Mouse (Mus musculus) olfactory bulb, adult 2 months (tissue): ENCODE data around the gene Cstf1.

ENCODE experiments used
- CTCF ChIP-seq: fragments of 200-500 bp; IDR thresholded peaks from 2 replicates; pipeline ENCODE4 v1.5.1; 2012; ENCODE audit warnings: low read depth, mild to moderate bottlenecking, low read length, moderate library complexity; ENCODE audit not compliant: insufficient read depth
- POLR2A ChIP-seq: fragments of 200-500 bp; IDR thresholded peaks from 2 replicates; pipeline ENCODE4 v1.6.1; 2012; ENCODE audit warnings: mild to moderate bottlenecking, low read depth, low read length, moderate library complexity; ENCODE audit not compliant: insufficient read depth

GRCm38 (mm10) chr2:172329179-172329578 lies 41.3 kb upstream of the Cstf1 start:
- no peak for TF ChIP-seq POLR2A
- peak; percentile 94 for TF ChIP-seq CTCF
